Comparison of ENCODE assay signal across 12 mouse cellular contexts in the genomic region with DNA sequence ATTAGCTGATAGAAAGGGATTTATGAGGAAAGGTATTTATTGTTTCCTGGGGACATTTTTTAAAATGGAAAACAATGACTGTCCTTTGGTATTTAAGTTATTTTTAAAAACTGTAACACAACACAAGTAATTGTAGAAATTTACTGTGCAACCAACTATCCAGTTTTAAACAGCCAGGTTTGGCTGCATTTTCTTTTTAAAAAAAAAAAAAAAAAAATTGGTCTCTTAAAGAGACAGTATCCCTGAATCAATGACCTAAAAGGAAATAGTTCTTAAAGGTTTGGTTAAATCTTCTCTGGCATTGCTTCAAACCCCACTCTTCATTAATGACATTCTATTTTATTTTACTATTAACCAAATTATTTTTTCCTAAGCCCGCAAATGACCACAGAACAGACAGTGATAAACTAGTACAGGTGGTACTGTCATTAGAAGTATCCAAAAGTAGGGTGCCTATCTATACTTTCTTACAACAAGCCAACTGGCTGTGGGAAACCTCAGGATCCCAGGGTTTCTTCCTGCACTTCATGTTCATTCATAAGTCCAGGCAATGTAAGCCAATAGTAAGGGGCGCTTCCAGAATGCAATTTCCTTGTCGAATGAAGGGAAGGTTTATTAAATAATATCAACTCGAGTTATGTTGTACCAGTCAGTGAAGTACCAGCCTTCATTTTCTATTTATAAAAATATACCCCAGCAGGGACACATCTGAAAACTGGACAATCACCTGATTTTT. TPM values are rescaled to one million over a fixed set of nuclear protein-coding genes. Genes with fewer than 3 reads are reported as not detected.
DNase-seq lines count a peak whose midpoint lies in the region; ATAC-seq lines count a peak whose summit lies in the region.
"Had no signal": no experiment of that assay in that cellular context is flagged by ENCODE, and none has a peak within 500 bp of the region (broad histone marks: within the 10 kb centered on the region; RNA-seq: fewer than 3 reads in every experiment).

No protein-coding gene starts in this region.

- peaks cover 62% of the 10 kb centered on the region for H3K4me1 ChIP-seq in forebrain, embryonic 10.5 days
- H3K4me1 ChIP-seq in forebrain, embryonic 16.5 days (replicated peaks; ENCODE audit: control insufficient read depth, insufficient read depth, low read length) = peaks cover 11% of the 10 kb centered on the region
- peaks cover 34% of the 10 kb centered on the region for H3K4me1 ChIP-seq in megakaryocyte, embryonic 14.5 days
- H3K4me1 ChIP-seq in intestine, embryonic 16.5 days (ENCODE audit: control insufficient read depth, insufficient read depth, low read length) = 0 out of 2 replicates have a peak, but pooled peaks cover 3% of the 10 kb centered on the region
- peaks cover 11% of the 10 kb centered on the region; the same call in 1 of the 2 replicates for H3K4me1 ChIP-seq in neural tube, embryonic 14.5 days (ENCODE audit: control insufficient read depth, insufficient read depth, low read length)

- peak overlapping the region; percentile 96 for H3K27ac ChIP-seq in forebrain, embryonic 10.5 days
- no peak overlapping the region for H3K27ac ChIP-seq in forebrain, embryonic 16.5 days (ENCODE audit: low read length)
- H3K27ac ChIP-seq in intestine, embryonic 16.5 days (ENCODE audit: low read length) = no peak overlapping the region
- H3K27ac ChIP-seq in neural tube, embryonic 14.5 days (ENCODE audit: low read depth, low read length) = no peak overlapping the region

- peaks cover 14% of the 10 kb centered on the region for H3K36me3 ChIP-seq in forebrain, embryonic 10.5 days (replicated peaks)
- no peaks in the 10 kb centered on the region for H3K36me3 ChIP-seq in forebrain, embryonic 16.5 days (ENCODE audit: control insufficient read depth, insufficient read depth)
- H3K36me3 ChIP-seq in megakaryocyte, embryonic 14.5 days (replicated peaks; ENCODE audit: low read length) = no peaks in the 10 kb centered on the region
- no peaks in the 10 kb centered on the region for H3K36me3 ChIP-seq in intestine, embryonic 16.5 days (ENCODE audit: control insufficient read depth, insufficient read depth, low read length)
- no peaks in the 10 kb centered on the region for H3K36me3 ChIP-seq in neural tube, embryonic 14.5 days (ENCODE audit: control insufficient read depth, insufficient read depth, low read length)

- H3K9me3 ChIP-seq in forebrain, embryonic 10.5 days = no peaks in the 10 kb centered on the region
- H3K9me3 ChIP-seq in forebrain, embryonic 16.5 days (ENCODE audit: control insufficient read depth, low read length) = no peaks in the 10 kb centered on the region
- no peaks in the 10 kb centered on the region for H3K9me3 ChIP-seq in megakaryocyte, embryonic 14.5 days
- H3K9me3 ChIP-seq in intestine, embryonic 16.5 days (ENCODE audit: control insufficient read depth, low read length) = no peaks in the 10 kb centered on the region
- no peaks in the 10 kb centered on the region for H3K9me3 ChIP-seq in neural tube, embryonic 14.5 days (ENCODE audit: control insufficient read depth, low read length)

- H3K4me2 ChIP-seq in forebrain, embryonic 16.5 days (ENCODE audit: low read length) = no peak overlapping the region
- H3K4me2 ChIP-seq in intestine, embryonic 16.5 days (ENCODE audit: low read depth, low read length) = no peak overlapping the region; the same call in 1 of the 2 replicates
- H3K4me2 ChIP-seq in neural tube, embryonic 14.5 days (ENCODE audit: low read depth, low read length) = peak overlapping the region; percentile 53; the same call in 1 of the 2 replicates

- DNase-seq in forebrain, embryonic 10.5 days (ENCODE audit: extremely low spot score, low spot score) = no peak
- no peak for DNase-seq in left cerebral cortex, postnatal 4 days
- DNase-seq: adrenal gland, adult 2 months; cerebellum, postnatal 14 days; thymus, adult 2 months had no signal

- no peaks in the 10 kb centered on the region for H3K27me3 ChIP-seq in forebrain, embryonic 10.5 days (ENCODE audit: poor library complexity, severe bottlenecking)
- H3K27me3 ChIP-seq in forebrain, embryonic 16.5 days (replicated peaks; ENCODE audit: control insufficient read depth, insufficient read depth, low read length) = peaks cover 22% of the 10 kb centered on the region
- H3K27me3 ChIP-seq in megakaryocyte, embryonic 14.5 days (replicated peaks) = no peaks in the 10 kb centered on the region
- H3K27me3 ChIP-seq in intestine, embryonic 16.5 days (replicated peaks; ENCODE audit: control insufficient read depth, insufficient read depth, low read length) = peaks cover 15% of the 10 kb centered on the region; the same call in 1 of the 2 replicates
- H3K27me3 ChIP-seq in neural tube, embryonic 14.5 days (ENCODE audit: control insufficient read depth, insufficient read depth, low read length) = no peaks in the 10 kb centered on the region

- no peak overlapping the region for H3K9ac ChIP-seq in forebrain, embryonic 16.5 days (replicated peaks; ENCODE audit: low read depth, low read length)
- H3K9ac ChIP-seq in intestine, embryonic 16.5 days (ENCODE audit: low read depth, low read length) = no peak overlapping the region
- no peak overlapping the region for H3K9ac ChIP-seq in neural tube, embryonic 14.5 days (replicated peaks; ENCODE audit: low read depth, low read length)

- intact Hi-C loops in left cerebral cortex, postnatal 4 days (cut with DNase I) = no loop called here

- peak overlapping the region; percentile 67 for H3K4me3 ChIP-seq in forebrain, embryonic 10.5 days
- no peak overlapping the region for H3K4me3 ChIP-seq in forebrain, embryonic 16.5 days (replicated peaks; ENCODE audit: low read length)
- H3K4me3 ChIP-seq in megakaryocyte, embryonic 14.5 days (replicated peaks) = peak overlapping the region; percentile 93
- H3K4me3 ChIP-seq in intestine, embryonic 16.5 days (ENCODE audit: low read length) = no peak overlapping the region
- H3K4me3 ChIP-seq in neural tube, embryonic 14.5 days (ENCODE audit: low read depth, low read length) = peak overlapping the region; percentile 28; the same call in 1 of the 2 replicates

- 47% methylated on average over 4 of the region's 4 CpGs for WGBS in forebrain, embryonic 10.5 days
- 41% methylated on average over 4 of the region's 4 CpGs for WGBS in forebrain, embryonic 16.5 days
- 32% methylated on average over 4 of the region's 4 CpGs for WGBS in intestine, embryonic 16.5 days
- 42% methylated on average over 4 of the region's 4 CpGs for WGBS in neural tube, embryonic 14.5 days

- no peak for ATAC-seq in forebrain, embryonic 16.5 days
- no peak for ATAC-seq in megakaryocyte, adult 5-6 weeks (ENCODE audit: poor library complexity, severe bottlenecking)
- ATAC-seq in intestine, embryonic 16.5 days = 0 out of 2 replicates have a peak, but pooled peaks have one; percentile 3
- ATAC-seq in neural tube, embryonic 14.5 days (ENCODE audit: low read depth) = no peak
- no peak for ATAC-seq in inflammation-experienced regulatory T-cells, adult 6 months

RNA-seq across cellular contexts. Expression of a gene that starts 17.8 kb away (rescaled TPM):
- polyA plus RNA-seq in forebrain, embryonic 10.5 days (2016; fragmentation: Nextera tagmentation; extraction: Ambion mirVana) = 54.2 and 59.3 TPM in 2 replicates
- 3.2 and 5.2 TPM in 2 replicates for polyA plus RNA-seq in forebrain, embryonic 16.5 days (2015; fragmentation: Nextera tagmentation; extraction: Ambion mirVana)
- polyA plus RNA-seq in megakaryocyte, embryonic 14.5 days (2012; ENCODE audit: insufficient read depth, low replicate concordance) = 0.48 TPM in 2 replicates
- total RNA-seq in megakaryocyte, adult 5-6 weeks (2015) = not detected in 2 replicates
- total RNA-seq in megakaryocyte, adult 5-6 weeks (2017) = not detected in 2 replicates
- polyA plus RNA-seq in intestine, embryonic 16.5 days (2015; fragmentation: Nextera tagmentation; extraction: Ambion mirVana) = 0.53 and 0.98 TPM in 2 replicates
- 12.7 and 12.9 TPM in 2 replicates for polyA plus RNA-seq in neural tube, embryonic 14.5 days (2014; fragmentation: Nextera tagmentation; extraction: Ambion mirVana)
- polyA plus RNA-seq in inflammation-experienced regulatory T-cells, adult 6 months (2017; shearing (Covaris generic)) = under 1 TPM in 1 of 3 experiments, not detected in 2; 0.19 TPM
- 1 to 10 TPM; 4.5 to 5.9 TPM for total RNA-seq in left cerebral cortex, postnatal 4 days (2021)
- total RNA-seq: adrenal gland, adult 2 months had no signal
- polyA plus RNA-seq: adrenal gland, adult 2 months; gonadal fat pad, adult 2 months had no signal

Comparison
In these comparisons a context has a peak if more than half of its experiments do, and no peak if none do; other contexts are left out.
1. H3K4me3 ChIP-seq: peak in forebrain, embryonic 10.5 days (single experiment), megakaryocyte, embryonic 14.5 days (single experiment) and neural tube, embryonic 14.5 days (single experiment); none in forebrain, embryonic 16.5 days (single experiment) and intestine, embryonic 16.5 days (single experiment).